Mouse (Mus musculus) kidney, adult 2 months (tissue): Measurements from ENCODE around the gene Tnfrsf25. TPM values are rescaled to one million over a fixed set of nuclear protein-coding genes. Genes with fewer than 3 reads are reported as not detected.

Experiments
- DNase-seq: peaks from one replicate; pipeline ENCODE4 v3.0.0; 2021
- H3K27ac ChIP-seq: fragments of 200-500 bp; 2 replicates; pipeline ENCODE4 v1.5.1; 2012; ENCODE audit warnings: low read depth, low read length, control low read depth, inconsistent platforms; ENCODE audit not compliant: insufficient read depth
- H3K27me3 ChIP-seq: fragments of 200-500 bp; replicated peaks from 2 replicates; pipeline ENCODE4 v1.6.1; 2012; ENCODE audit warnings: mild to moderate bottlenecking, moderate library complexity, low read length, inconsistent platforms; ENCODE audit not compliant: control insufficient read depth, insufficient read depth
- H3K36me3 ChIP-seq: fragments of 200-500 bp; 2 replicates; pipeline ENCODE4 v1.6.1; 2012; ENCODE audit warnings: mild to moderate bottlenecking, moderate library complexity, low read length, inconsistent platforms; ENCODE audit not compliant: control insufficient read depth, insufficient read depth
- H3K4me1 ChIP-seq: fragments of 200-500 bp; 2 replicates; pipeline ENCODE4 v1.6.1; 2011; ENCODE audit warnings: low read length; ENCODE audit not compliant: control insufficient read depth, insufficient read depth
- H3K4me3 ChIP-seq: fragments of 200-500 bp; 2 replicates; pipeline ENCODE4 v1.5.1; 2011; ENCODE audit warnings: mild to moderate bottlenecking, low read depth, low read length, control low read depth; ENCODE audit not compliant: insufficient read depth
- CTCF ChIP-seq: fragments of 200-500 bp; conservative IDR thresholded peaks from 2 replicates; pipeline ENCODE4 v1.5.1; 2011; ENCODE audit warnings: low read depth, mild to moderate bottlenecking, control low read depth, low read length, moderate library complexity, mixed read lengths; ENCODE audit not compliant: insufficient read depth, insufficient read length
- POLR2A ChIP-seq: fragments of 200-500 bp; IDR thresholded peaks from one replicate; pipeline ENCODE4 v1.6.1; 2011; ENCODE audit warnings: low read depth, low read length, control low read depth
- WGBS: fragments of 180-500 bp; shearing (Covaris S2); methylation state at CpG from one replicate; pipeline ENCODE4 v1.1.7; 2018; 5-methylcytosine and 5-hydroxymethylcytosine counted together
- polyA plus RNA-seq: library from polyadenylated mRNA; depleted of rRNA; stranded (reverse); fragments of >200 nt; gene quantifications from 2 replicates; pipeline ENCODE4 v1.2.3, GENCODE M21; 2012

The Tnfrsf25 gene
- polyA plus RNA-seq, 1 experiment: 4.4 TPM

GRCm38 (mm10) chr4:152157779-152158584 lies 42.2 kb downstream of the Tnfrsf25 start:
- no peak overlapping the region for H3K4me3 ChIP-seq
- DNase-seq: peak; percentile 53
- H3K27me3 ChIP-seq: no peaks in the 10 kb centered on the region
- no peak overlapping the region for H3K27ac ChIP-seq
- 21% methylated on average over 21 of the region's 21 CpGs for WGBS
- H3K4me1 ChIP-seq: peaks cover 23% of the 10 kb centered on the region
- no peaks in the 10 kb centered on the region for H3K36me3 ChIP-seq
- TF ChIP-seq CTCF (peak; percentile 62), POLR2A (no peak)

- 5% methylated on average over 35 of the region's 35 CpGs for WGBS
- peaks cover 18% of the 10 kb centered on the region for H3K4me1 ChIP-seq
- no peaks in the 10 kb centered on the region for H3K27me3 ChIP-seq
- H3K27ac ChIP-seq: no peak within 1 kb of the TSS
- H3K4me3 ChIP-seq: no peak within 1 kb of the TSS
- TF ChIP-seq CTCF (no peak), POLR2A (no peak)
- H3K36me3 ChIP-seq: no peaks in the 10 kb centered on the region
- peak; percentile 63 for DNase-seq
Observed at GRCm38 (mm10) chr4:152158585-152159284, 43.0 kb downstream of the Tnfrsf25 start, which contains the start of gene Hes2. Hes2 (plus strand) TSS chr4:152158867.

- Histone ChIP-seq H3K36me3 (no peaks in the 10 kb centered on the region), H3K4me1 (peaks cover 18% of the 10 kb centered on the region), H3K4me3 (no peak overlapping the region), H3K27ac (no peak overlapping the region), H3K27me3 (no peaks in the 10 kb centered on the region)
- TF ChIP-seq POLR2A (no peak), CTCF (no peak)
- 4% methylated on average over 19 of the region's 19 CpGs for WGBS
- DNase-seq: no peak
Observed at GRCm38 (mm10) chr4:152159285-152159678, 43.5 kb downstream of the Tnfrsf25 start.

GRCm38 (mm10) chr4:152160748-152161147 lies 45.0 kb downstream of the Tnfrsf25 start:
- no peaks in the 10 kb centered on the region for H3K36me3 ChIP-seq
- H3K27me3 ChIP-seq: no peaks in the 10 kb centered on the region
- no peak overlapping the region for H3K4me3 ChIP-seq
- H3K4me1 ChIP-seq: peaks cover 18% of the 10 kb centered on the region
- DNase-seq: peak; percentile 90
- TF ChIP-seq POLR2A (no peak), CTCF (no peak)
- WGBS: 40% methylated on average over 4 of the region's 4 CpGs
- peak overlapping the region; percentile 65 for H3K27ac ChIP-seq

GRCm38 (mm10) chr4:152161601-152162000 lies 45.9 kb downstream of the Tnfrsf25 start:
- Histone ChIP-seq H3K4me1 (peaks cover 18% of the 10 kb centered on the region), H3K36me3 (no peaks in the 10 kb centered on the region), H3K27me3 (no peaks in the 10 kb centered on the region), H3K27ac (peak overlapping the region; percentile 65), H3K4me3 (no peak overlapping the region)
- DNase-seq: peak; percentile 84
- 51% methylated on average over 6 of the region's 6 CpGs for WGBS
- no peak for TF ChIP-seq CTCF
- no peak for TF ChIP-seq POLR2A

- WGBS: 57% methylated on average over 2 of the region's 2 CpGs
- no peak overlapping the region for H3K4me3 ChIP-seq
- DNase-seq: no peak
- H3K36me3 ChIP-seq: no peaks in the 10 kb centered on the region
- no peaks in the 10 kb centered on the region for H3K27me3 ChIP-seq
- peaks cover 18% of the 10 kb centered on the region for H3K4me1 ChIP-seq
- no peak overlapping the region for H3K27ac ChIP-seq
- TF ChIP-seq POLR2A: no peak
- TF ChIP-seq CTCF: no peak
Observed at GRCm38 (mm10) chr4:152162748-152163147, 47.0 kb downstream of the Tnfrsf25 start.
